Mouse (Mus musculus) heart, postnatal 0 days (tissue): Measurements from ENCODE around the gene Trpc7.

Experiments
- CTCF ChIP-seq: IDR thresholded peaks from 2 replicates; pipeline ENCODE4 v1.5.1; 2016; ENCODE audit warnings: antibody characterized with exemption, control low read depth, low read depth
- EP300 ChIP-seq: IDR thresholded peaks from 2 replicates; pipeline ENCODE4 v1.6.1; 2016; ENCODE audit warnings: antibody characterized with exemption, low read depth

- TF ChIP-seq CTCF: no peak
- TF ChIP-seq EP300: no peak
These were observed 126.4 kb downstream of the Trpc7 start for GRCm38 (mm10) chr13:56769431-56769830.
